Mouse (Mus musculus) lung, embryonic 14.5 days (tissue): ENCODE measurements around the gene Capza2. TPM values are rescaled to one million over a fixed set of nuclear protein-coding genes. Genes with fewer than 3 reads are reported as not detected.
A peak's percentile ranks its signal among the peaks of the same experiment; 100 is the strongest.

Experiments used
- ATAC-seq: fragments of 200-750 bp; cut with Nextera tagmentation; 2 replicates; pipeline ENCODE4 v1.8.0; 2017; ENCODE audit warnings: mild to moderate bottlenecking, moderate TSS enrichment, moderate library complexity; ENCODE audit not compliant: insufficient read depth
- DNase-seq: peaks from one replicate; pipeline ENCODE4 v3.0.0-alpha.2; 2015
- H3K27ac ChIP-seq: fragments of 300-500 bp; sonication (generic); 2 replicates; pipeline ENCODE4 v1.5.1; 2014; ENCODE audit warnings: low read depth, mild to moderate bottlenecking, moderate library complexity
- H3K27me3 ChIP-seq: fragments of 300-500 bp; sonication (generic); 2 replicates; pipeline ENCODE4 v1.6.1; 2014; ENCODE audit warnings: low read length, control low read depth; ENCODE audit not compliant: insufficient read depth
- H3K36me3 ChIP-seq: fragments of 300-500 bp; sonication (generic); 2 replicates; pipeline ENCODE4 v1.6.1; 2014; ENCODE audit warnings: control low read depth; ENCODE audit not compliant: insufficient read depth
- H3K4me1 ChIP-seq: fragments of 300-500 bp; sonication (generic); 2 replicates; pipeline ENCODE4 v1.6.1; 2014; ENCODE audit warnings: antibody characterized with exemption, control low read depth; ENCODE audit not compliant: insufficient read depth
- H3K4me2 ChIP-seq: fragments of 300-500 bp; sonication (generic); 2 replicates; pipeline ENCODE4 v1.6.1; 2014; ENCODE audit warnings: mild to moderate bottlenecking
- H3K4me3 ChIP-seq: fragments of 300-500 bp; sonication (generic); 2 replicates; pipeline ENCODE4 v1.5.1; 2014; ENCODE audit warnings: low read depth, low read length
- H3K9ac ChIP-seq: fragments of 300-500 bp; sonication (generic); 2 replicates; pipeline ENCODE4 v1.6.1; 2014
- H3K9me3 ChIP-seq: fragments of 300-500 bp; sonication (generic); 2 replicates; pipeline ENCODE4 v1.6.1; 2016; ENCODE audit warnings: low read depth, low read length, control low read depth
- CTCF ChIP-seq: IDR thresholded peaks from 2 replicates; pipeline ENCODE4 v1.5.1; 2016; ENCODE audit warnings: antibody characterized with exemption, low read depth
- WGBS: fragments of 180-500 bp; shearing (Covaris S2); extraction: QIAGEN DNeasy Blood & Tissue Kit; methylation state at CpG from one replicate; pipeline ENCODE4 v1.1.7; 2014; 5-methylcytosine and 5-hydroxymethylcytosine counted together
- polyA plus RNA-seq: library from polyadenylated mRNA; unstranded; fragments of >200 nt; fragmentation: Nextera tagmentation; extraction: Ambion mirVana; gene quantifications from 2 replicates; pipeline ENCODE4 v1.2.1, GENCODE M21; 2014

The Capza2 gene
- polyA plus RNA-seq, 1 experiment from 2014 or later: 247 TPM

GRCm38 (mm10) chr6:17601526-17601925 lies 34.5 kb upstream of the Capza2 start:
- ATAC-seq (no peak), DNase-seq (no peak)
- 48% methylated on average over 2 of the region's 2 CpGs for WGBS
- Histone ChIP-seq H3K4me1 (no peaks in the 10 kb centered on the region), H3K9me3 (no peaks in the 10 kb centered on the region), H3K4me3 (no peak overlapping the region), H3K36me3 (no peaks in the 10 kb centered on the region), H3K4me2 (no peak overlapping the region), H3K27me3 (no peaks in the 10 kb centered on the region), H3K9ac (no peak overlapping the region), H3K27ac (no peak overlapping the region)
- TF ChIP-seq CTCF: no peak

GRCm38 (mm10) chr6:17606915-17607314 lies 29.1 kb upstream of the Capza2 start:
- Histone ChIP-seq H3K4me1 (no peaks in the 10 kb centered on the region), H3K27ac (no peak overlapping the region), H3K9me3 (no peaks in the 10 kb centered on the region), H3K4me3 (no peak overlapping the region), H3K9ac (no peak overlapping the region), H3K27me3 (no peaks in the 10 kb centered on the region), H3K36me3 (no peaks in the 10 kb centered on the region), H3K4me2 (no peak overlapping the region)
- no peak for DNase-seq
- no peak for ATAC-seq
- no peak for TF ChIP-seq CTCF
- 86% methylated on average over 1 of the region's 1 CpGs for WGBS

DNA sequence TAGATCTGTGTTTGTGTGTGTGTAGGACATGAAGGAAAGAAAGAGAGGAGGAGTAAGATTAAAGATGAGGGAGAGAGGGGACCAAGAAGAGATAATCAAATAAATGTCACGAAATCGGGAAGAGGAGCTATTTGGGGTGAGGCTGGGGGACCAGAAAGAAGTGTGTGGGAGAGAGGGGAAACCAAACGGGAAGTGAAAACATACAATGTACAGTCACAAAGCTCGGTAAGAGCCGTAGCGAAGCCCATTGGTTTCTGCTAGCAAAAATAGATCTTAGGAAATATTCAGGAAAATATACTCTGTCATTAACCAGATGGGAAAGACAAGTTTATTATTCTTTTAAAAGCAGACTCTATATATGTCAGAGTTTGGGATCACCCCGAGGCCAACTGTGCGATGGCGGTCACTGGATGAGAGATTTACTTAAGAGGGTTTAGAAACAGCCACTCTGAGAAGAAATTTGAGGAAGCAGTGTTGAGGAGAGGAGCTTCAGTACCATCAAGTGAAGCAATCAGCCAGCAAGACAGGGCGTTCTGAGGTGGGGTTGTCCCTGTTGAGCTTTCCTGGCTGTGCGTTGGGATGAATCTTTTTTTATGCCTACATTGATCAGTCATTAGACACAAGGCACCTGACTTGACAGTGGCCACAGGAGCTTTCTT lies 24.6 kb upstream of the Capza2 start:
- no peak for TF ChIP-seq CTCF
- 77% methylated on average over 11 of the region's 11 CpGs for WGBS

DNA sequence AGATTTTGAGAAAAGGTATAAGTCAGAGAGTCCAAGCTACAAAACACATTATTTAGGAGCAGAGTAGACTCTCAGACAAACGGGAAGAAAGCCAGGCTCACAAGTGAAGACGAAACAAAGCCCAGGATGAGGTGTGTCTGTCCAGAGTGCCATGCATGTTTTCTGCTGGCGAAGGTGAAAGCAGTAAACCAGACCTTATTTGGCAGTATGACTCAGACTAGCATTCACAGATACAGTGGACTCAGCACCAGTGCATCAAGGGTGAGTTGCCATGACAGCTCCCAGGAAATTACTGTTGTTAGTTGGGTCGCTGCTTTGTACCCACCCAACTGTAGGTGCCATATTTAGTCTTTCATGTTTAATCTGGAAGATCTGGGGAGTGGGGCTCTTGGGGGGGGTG lies 23.4 kb upstream of the Capza2 start:
- Histone ChIP-seq H3K4me2 (no peak overlapping the region), H3K27ac (no peak overlapping the region), H3K36me3 (no peaks in the 10 kb centered on the region), H3K9ac (no peak overlapping the region), H3K4me3 (no peak overlapping the region), H3K27me3 (no peaks in the 10 kb centered on the region), H3K9me3 (no peaks in the 10 kb centered on the region), H3K4me1 (no peaks in the 10 kb centered on the region)
- no peak for TF ChIP-seq CTCF
- ATAC-seq (no peak), DNase-seq (no peak)
- 75% methylated on average over 4 of the region's 4 CpGs for WGBS

More for the DNA sequence above, 24.6 kb upstream of the Capza2 start:
- ATAC-seq (no peak), DNase-seq (no peak)
- H3K4me2 ChIP-seq: no peak overlapping the region
- H3K4me3 ChIP-seq: no peak overlapping the region
- H3K4me1 ChIP-seq: no peaks in the 10 kb centered on the region
- no peaks in the 10 kb centered on the region for H3K27me3 ChIP-seq
- H3K36me3 ChIP-seq: no peaks in the 10 kb centered on the region
- H3K27ac ChIP-seq: no peak overlapping the region
- H3K9ac ChIP-seq: no peak overlapping the region
- H3K9me3 ChIP-seq: no peaks in the 10 kb centered on the region

DNA sequence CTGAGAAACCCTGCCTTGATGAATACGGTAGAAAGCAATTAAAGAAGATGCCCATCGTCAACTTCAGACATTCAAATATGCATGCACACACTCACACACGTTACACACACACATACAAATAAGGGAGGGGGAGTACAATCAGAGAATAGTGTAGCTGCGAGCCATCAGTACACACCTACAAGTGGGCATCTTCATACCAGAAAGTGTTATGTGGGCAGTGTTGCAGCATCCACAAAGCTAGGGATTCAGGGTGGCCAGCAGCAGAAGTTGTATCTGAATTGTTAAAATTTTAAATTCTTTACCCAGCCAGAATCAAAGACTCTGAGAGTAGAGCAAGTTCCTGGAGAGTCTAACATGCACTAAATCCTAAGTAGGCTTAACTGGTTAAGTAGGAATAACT lies 15.2 kb upstream of the Capza2 start:
- no peak for TF ChIP-seq CTCF
- DNase-seq: no peak
- Histone ChIP-seq H3K9me3 (no peaks in the 10 kb centered on the region), H3K4me2 (no peak overlapping the region), H3K9ac (no peak overlapping the region), H3K36me3 (no peaks in the 10 kb centered on the region), H3K4me3 (no peak overlapping the region), H3K27ac (no peak overlapping the region), H3K27me3 (no peaks in the 10 kb centered on the region), H3K4me1 (no peaks in the 10 kb centered on the region)
- WGBS: 76% methylated on average over 4 of the region's 4 CpGs
- no peak for ATAC-seq

DNA sequence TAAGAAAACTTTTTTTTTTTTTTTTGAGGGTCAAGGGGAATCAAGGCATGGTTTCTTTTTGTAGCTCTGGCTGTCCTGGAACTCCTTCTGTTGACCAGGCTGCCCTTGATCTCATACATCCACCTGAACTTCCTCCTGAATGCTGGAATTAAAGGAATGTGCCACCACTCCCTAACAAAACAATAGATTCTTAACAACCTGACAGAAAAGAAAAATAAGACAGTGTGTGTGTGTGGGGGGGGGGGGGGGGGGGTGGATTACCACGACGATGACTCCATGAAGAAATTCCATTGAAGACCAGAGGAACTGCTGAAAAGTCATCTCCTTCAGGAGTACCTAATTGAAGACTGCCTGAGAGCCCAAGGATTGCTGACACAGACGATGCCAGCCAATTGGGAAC lies 14.6 kb upstream of the Capza2 start:
- 46% methylated on average over 3 of the region's 3 CpGs for WGBS
- H3K4me2 ChIP-seq: no peak overlapping the region
- no peak for TF ChIP-seq CTCF

DNA sequence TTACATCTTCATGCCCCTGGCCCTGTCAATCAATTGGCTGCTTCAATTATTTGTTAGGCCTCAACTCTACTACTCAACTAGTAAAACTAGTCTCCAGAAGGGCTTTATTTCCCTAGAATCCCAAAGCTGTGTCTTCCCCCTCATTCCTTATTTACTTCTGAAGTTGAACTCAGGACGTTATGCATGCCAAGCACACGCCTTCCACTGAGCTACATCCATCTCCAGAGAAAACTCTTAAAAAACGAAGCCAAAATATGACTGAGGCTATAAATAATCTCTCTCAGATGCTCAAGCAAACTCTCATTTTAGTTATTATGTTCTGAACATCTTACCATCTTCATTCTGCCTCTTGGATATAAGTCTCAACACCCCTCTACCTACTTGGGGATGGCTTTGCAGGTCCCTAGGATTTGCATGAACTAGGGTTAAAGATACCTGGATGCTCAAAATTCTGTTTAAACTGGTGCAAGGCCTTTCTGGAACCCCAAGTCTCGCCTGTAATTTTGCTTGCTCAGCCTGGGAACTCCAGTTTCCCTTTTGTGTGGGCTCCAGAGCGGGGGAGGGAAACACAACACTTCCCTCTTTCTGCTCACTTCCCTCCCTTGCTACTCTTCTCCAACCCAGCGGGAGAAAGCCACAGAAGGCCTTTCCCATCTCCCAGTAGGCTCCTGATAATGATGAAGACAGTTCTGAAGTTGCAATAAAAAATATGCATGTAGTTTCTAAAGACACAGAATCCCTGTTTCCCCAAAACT lies 7.2 kb upstream of the Capza2 start:
- H3K27ac ChIP-seq: no peak overlapping the region
- 59% methylated on average over 6 of the region's 6 CpGs for WGBS
- TF ChIP-seq CTCF: no peak
- ATAC-seq (no peak), DNase-seq (peak; percentile 26)
- no peaks in the 10 kb centered on the region for H3K36me3 ChIP-seq
- no peak overlapping the region for H3K4me2 ChIP-seq
- H3K9me3 ChIP-seq: no peaks in the 10 kb centered on the region
- no peaks in the 10 kb centered on the region for H3K4me1 ChIP-seq
- H3K27me3 ChIP-seq: no peaks in the 10 kb centered on the region
- H3K4me3 ChIP-seq: no peak overlapping the region
- H3K9ac ChIP-seq: no peak overlapping the region

More for the DNA sequence above, 14.6 kb upstream of the Capza2 start:
- H3K27me3 ChIP-seq: no peaks in the 10 kb centered on the region
- no peak overlapping the region for H3K27ac ChIP-seq
- ATAC-seq (no peak), DNase-seq (no peak)
- no peaks in the 10 kb centered on the region for H3K4me1 ChIP-seq
- H3K9ac ChIP-seq: no peak overlapping the region
- H3K9me3 ChIP-seq: no peaks in the 10 kb centered on the region
- H3K36me3 ChIP-seq: no peaks in the 10 kb centered on the region
- H3K4me3 ChIP-seq: no peak overlapping the region
